Mouse (Mus musculus): ENCODE results near the gene Gtf2f2. TPM values are rescaled to one million over a fixed set of nuclear protein-coding genes. Genes with fewer than 3 reads are reported as not detected.
"Not testable (repeated sequence)": the region's sequence is repeated elsewhere in the genome, so short reads cannot be mapped to it uniquely, and the experiment has no call there.

Gene Gtf2f2
- polyA plus RNA-seq, 1 experiment from 2014 or later = 34.6 TPM

DNA sequence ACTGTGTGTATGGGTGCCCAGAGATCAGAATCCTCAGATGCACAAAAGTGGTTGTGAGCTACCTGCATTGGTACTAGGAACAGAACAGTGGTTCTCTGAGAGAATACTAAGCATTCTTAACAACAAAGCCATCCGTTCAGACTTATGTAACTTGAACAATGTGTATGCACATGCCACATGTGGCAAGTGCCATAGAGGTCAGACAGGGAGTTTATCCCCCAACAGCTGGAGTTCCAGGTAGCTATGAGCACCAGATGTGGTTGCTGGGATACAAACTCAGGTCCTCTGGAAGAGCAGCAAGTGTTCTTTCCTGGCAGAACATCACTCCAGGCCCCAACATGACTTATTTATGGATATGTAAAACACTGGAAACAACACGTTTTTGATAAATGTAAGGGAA lies 57.7 kb downstream of the Gtf2f2 start:
- Histone ChIP-seq H3K27me3 (no peaks in the 10 kb centered on the region), H3K4me1 (replicated peaks) (peaks cover under 1% of the 10 kb centered on the region; the same call in 1 of the 2 replicates), H3K9ac (no peak overlapping the region), H3K36me3 (no peaks in the 10 kb centered on the region), H3K27ac (replicated peaks) (no peak overlapping the region), H3K9me3 (no peaks in the 10 kb centered on the region), H3K4me2 (no peak overlapping the region), H3K4me3 (no peak overlapping the region)
- no peak for ATAC-seq (ENCODE audit: low FRiP score, low read depth)
- 62% methylated on average over 2 of the region's 2 CpGs for WGBS

DNA sequence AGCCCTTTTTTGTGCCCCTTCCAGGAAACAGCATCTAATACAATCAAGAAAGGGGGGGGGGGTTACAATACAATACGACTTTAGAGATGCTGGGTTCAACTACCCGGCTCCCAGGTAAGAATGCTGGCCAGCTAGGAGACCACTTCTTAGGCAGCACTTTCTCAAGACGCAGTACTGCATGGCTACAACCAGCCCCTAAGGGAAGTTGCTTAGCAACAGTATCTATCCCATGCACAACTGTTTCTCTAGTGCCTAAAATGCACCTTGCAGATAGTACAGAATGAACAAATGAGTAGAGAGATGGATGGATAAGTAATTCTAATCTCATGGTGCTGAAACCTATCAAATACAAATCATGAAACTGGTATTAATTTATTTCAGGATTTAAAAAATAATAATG lies 63.0 kb downstream of the Gtf2f2 start:
- no peaks in the 10 kb centered on the region for H3K27me3 ChIP-seq
- H3K9me3 ChIP-seq = no peaks in the 10 kb centered on the region
- no peak overlapping the region for H3K4me2 ChIP-seq
- ATAC-seq (ENCODE audit: low FRiP score, low read depth) = no peak
- H3K4me1 ChIP-seq (replicated peaks) = peaks cover 6% of the 10 kb centered on the region
- no peak overlapping the region for H3K4me3 ChIP-seq
- 34% methylated on average over 3 of the region's 3 CpGs for WGBS
- no peaks in the 10 kb centered on the region for H3K36me3 ChIP-seq
- H3K9ac ChIP-seq = no peak overlapping the region
- no peak overlapping the region for H3K27ac ChIP-seq (replicated peaks)

DNA sequence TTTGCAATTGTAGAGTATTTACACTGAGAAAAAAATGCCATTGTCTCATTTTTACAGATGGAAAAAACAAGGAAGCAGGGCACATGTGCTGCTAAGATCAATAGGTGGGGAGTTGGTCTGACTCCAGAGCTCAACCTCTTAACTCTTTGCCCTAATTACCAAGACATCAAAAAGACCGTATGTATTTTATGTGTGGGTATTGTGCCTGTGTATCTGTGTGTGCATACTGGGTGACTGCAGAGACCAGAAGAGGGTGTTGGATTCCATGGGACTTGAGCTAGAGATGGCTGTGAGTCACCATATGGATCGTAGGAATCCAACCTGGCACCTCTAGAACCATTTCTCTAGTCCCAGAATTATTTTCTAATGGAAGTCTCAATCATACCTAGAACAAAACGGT lies 68.3 kb downstream of the Gtf2f2 start:
- no peaks in the 10 kb centered on the region for H3K27me3 ChIP-seq
- no peaks in the 10 kb centered on the region for H3K36me3 ChIP-seq
- no peaks in the 10 kb centered on the region for H3K9me3 ChIP-seq
- ATAC-seq (ENCODE audit: low FRiP score, low read depth) = no peak
- H3K4me3 ChIP-seq = no peak overlapping the region
- H3K9ac ChIP-seq = no peak overlapping the region
- H3K4me1 ChIP-seq (replicated peaks) = no peaks in the 10 kb centered on the region
- no peak overlapping the region for H3K27ac ChIP-seq (replicated peaks)
- H3K4me2 ChIP-seq = no peak overlapping the region
- 97% methylated on average over 3 of the region's 3 CpGs for WGBS

DNA sequence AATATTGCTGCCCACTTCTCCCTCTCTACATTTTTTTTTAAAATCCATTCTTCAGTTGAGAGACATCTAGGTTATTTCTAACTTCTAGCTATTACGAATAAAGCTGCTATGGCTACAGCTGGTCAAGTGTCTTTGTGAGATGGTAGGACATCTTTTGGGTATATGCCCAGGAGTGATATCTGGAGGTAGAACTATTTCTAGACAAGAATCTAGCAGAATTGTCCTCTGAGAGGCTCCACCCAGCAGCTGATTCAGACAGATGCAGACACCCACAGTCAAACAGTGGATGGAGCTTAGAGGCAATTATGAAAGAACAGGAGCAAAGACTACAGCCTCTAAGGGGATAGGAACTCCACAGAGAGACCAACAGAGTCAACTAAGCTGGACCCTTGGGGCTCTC lies 69.2 kb downstream of the Gtf2f2 start:
- Histone ChIP-seq H3K36me3 (no peaks in the 10 kb centered on the region), H3K4me3 (no peak overlapping the region), H3K27ac (replicated peaks) (no peak overlapping the region), H3K27me3 (no peaks in the 10 kb centered on the region), H3K4me2 (no peak overlapping the region), H3K9me3 (no peaks in the 10 kb centered on the region), H3K4me1 (replicated peaks) (no peaks in the 10 kb centered on the region), H3K9ac (no peak overlapping the region)
- no peak for ATAC-seq (ENCODE audit: low FRiP score, low read depth)
- WGBS = 100% methylated on average over 1 of the region's 1 CpGs

DNA sequence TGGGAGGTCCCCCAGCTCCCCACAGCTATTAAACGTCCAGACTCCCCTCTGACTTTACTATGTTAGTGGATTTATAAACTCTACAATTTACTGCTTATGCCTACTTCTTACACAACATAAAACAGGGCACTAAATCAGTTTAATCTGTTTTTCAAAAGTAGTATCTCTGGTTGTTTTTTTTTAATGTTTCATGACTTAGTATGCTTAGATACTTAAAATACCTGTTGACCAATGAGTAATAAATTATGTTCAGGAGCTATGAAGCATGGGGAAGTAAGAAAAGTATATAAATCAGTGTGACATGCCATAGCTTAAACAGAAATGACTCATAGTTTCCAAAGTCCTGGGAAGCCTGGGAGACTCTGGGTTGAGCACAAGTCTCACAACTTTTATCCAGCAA lies 73.0 kb downstream of the Gtf2f2 start:
- no peaks in the 10 kb centered on the region for H3K9me3 ChIP-seq
- no peak overlapping the region for H3K4me3 ChIP-seq
- H3K4me2 ChIP-seq = no peak overlapping the region
- H3K27ac ChIP-seq (replicated peaks) = no peak overlapping the region
- no peaks in the 10 kb centered on the region for H3K4me1 ChIP-seq (replicated peaks)
- H3K36me3 ChIP-seq = no peaks in the 10 kb centered on the region
- no peak overlapping the region for H3K9ac ChIP-seq
- no peaks in the 10 kb centered on the region for H3K27me3 ChIP-seq
- ATAC-seq (ENCODE audit: low FRiP score, low read depth) = no peak
- WGBS = 90% methylated on average over 1 of the region's 1 CpGs

DNA sequence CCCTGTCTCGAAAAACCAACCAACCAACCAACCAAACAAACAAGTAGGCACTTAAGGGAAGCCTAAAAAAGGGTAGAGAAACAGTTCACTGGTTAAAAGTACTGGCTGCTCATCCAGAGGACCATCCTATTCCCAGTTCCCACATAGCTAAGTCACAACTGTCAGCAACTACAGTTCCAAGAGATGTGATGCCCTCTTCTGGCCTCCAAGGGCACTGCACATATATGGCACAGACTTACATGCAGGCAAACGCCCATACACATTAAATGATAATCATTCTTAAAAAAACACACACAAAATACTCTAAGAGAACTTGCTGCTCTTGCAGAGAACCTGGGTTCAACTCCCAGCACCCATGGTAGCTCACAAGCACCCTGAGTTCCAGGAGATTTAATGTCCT lies 76.3 kb downstream of the Gtf2f2 start:
- ATAC-seq (ENCODE audit: low FRiP score, low read depth) = no peak
- no peaks in the 10 kb centered on the region for H3K9me3 ChIP-seq
- H3K36me3 ChIP-seq = no peaks in the 10 kb centered on the region
- no peak overlapping the region for H3K9ac ChIP-seq
- H3K27me3 ChIP-seq = no peaks in the 10 kb centered on the region
- H3K4me1 ChIP-seq (replicated peaks) = no peaks in the 10 kb centered on the region
- 89% methylated on average over 2 of the region's 2 CpGs for WGBS
- no peak overlapping the region for H3K27ac ChIP-seq (replicated peaks)
- H3K4me2 ChIP-seq = no peak overlapping the region
- no peak overlapping the region for H3K4me3 ChIP-seq

DNA sequence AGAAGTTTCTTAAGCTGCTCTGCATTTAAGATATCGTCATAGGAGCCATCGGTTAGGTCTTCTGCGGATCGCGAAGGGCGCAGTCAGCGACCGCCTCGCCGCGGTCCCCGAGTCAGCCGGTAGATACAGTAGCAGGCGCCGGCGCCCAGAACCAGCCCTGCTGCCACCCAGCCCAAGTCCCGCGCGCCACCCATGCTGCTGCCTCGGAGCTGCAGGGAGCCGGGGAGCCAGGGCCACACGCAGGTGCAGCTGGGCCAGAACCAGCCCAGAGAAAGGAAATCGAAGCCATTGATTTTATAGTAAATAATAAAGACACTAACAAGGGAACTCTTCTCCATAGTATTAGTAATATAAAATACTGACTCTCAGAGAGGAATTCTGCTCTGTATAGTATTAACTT lies 79.4 kb downstream of the Gtf2f2 start:
- Histone ChIP-seq H3K27ac (replicated peaks) (no peak overlapping the region), H3K36me3 (no peaks in the 10 kb centered on the region), H3K4me2 (no peak overlapping the region), H3K4me3 (no peak overlapping the region), H3K9me3 (no peaks in the 10 kb centered on the region), H3K27me3 (no peaks in the 10 kb centered on the region), H3K4me1 (replicated peaks) (no peaks in the 10 kb centered on the region), H3K9ac (no peak overlapping the region)
- ATAC-seq (ENCODE audit: low FRiP score, low read depth) = no peak
- WGBS = 94% methylated on average over 23 of the region's 23 CpGs

DNA sequence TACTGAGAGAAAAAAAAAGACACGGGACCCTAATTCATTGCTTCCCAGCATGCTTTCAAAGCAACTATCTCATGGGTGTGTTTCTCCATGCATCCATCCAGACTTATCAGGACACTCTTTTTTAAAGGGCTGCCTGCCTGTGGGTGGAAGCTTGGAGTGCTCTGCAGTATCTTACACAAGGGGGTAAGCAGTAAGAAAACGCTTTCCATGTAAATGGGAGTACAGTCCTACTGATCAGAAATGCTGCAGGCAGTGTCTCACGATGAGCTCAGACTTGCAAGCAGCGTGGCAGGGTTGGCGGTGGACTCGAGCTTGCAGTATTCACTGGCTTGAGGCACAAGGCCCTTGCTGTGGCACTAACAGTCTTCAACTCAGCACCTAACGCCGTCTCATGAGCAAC lies 81.0 kb downstream of the Gtf2f2 start:
- not testable (repeated sequence) for H3K27ac ChIP-seq (replicated peaks); H3K9me3 ChIP-seq; H3K4me2 ChIP-seq; H3K27me3 ChIP-seq; H3K4me1 ChIP-seq (replicated peaks); ATAC-seq (ENCODE audit: low FRiP score, low read depth); H3K36me3 ChIP-seq; H3K9ac ChIP-seq; H3K4me3 ChIP-seq
- WGBS = 89% methylated on average over 8 of the region's 8 CpGs

DNA sequence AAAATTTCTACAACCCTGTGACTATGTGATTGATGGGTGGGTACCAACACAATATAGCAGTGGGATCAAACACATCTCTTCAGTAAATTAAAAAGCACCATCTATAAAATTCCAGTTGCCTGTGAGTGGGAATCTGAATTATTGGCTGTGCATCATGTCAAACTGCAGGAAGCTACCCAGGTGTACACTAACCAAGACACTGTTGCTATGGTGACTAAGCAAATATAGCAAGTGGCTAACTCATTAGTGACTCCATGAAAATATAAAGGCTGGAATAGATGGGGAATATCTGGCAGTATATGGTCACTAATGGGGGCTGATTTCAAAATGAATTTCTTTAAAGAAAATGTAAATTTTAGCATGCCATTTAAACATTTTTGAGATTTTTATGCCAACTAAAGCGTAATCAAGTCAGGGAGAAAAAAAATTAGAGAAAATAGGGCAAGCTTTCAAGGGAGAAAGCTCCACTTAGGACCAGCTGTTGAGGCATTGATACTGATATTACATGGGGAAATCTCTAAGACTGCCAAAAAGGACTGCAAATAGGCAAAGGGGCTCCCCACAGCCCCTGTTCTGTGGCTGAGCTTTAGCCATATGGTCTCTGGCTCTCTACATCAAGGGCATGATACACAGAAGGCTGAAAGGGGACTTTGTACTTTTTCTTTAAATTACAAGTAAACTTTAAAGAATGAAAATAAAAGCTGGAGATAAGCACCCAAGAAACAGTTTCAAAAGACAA lies 87.2 kb downstream of the Gtf2f2 start:
- Histone ChIP-seq H3K27ac (replicated peaks) (peak overlapping the region; percentile 10), H3K4me1 (replicated peaks) (peaks cover 12% of the 10 kb centered on the region; the same call in 1 of the 2 replicates), H3K4me2 (no peak overlapping the region), H3K4me3 (no peak overlapping the region), H3K9me3 (no peaks in the 10 kb centered on the region), H3K9ac (no peak overlapping the region), H3K27me3 (no peaks in the 10 kb centered on the region), H3K36me3 (no peaks in the 10 kb centered on the region)
- peak; percentile 30; the same call in 1 of the 2 replicates for ATAC-seq (ENCODE audit: low FRiP score, low read depth)
- WGBS = 61% methylated on average over 1 of the region's 1 CpGs

DNA sequence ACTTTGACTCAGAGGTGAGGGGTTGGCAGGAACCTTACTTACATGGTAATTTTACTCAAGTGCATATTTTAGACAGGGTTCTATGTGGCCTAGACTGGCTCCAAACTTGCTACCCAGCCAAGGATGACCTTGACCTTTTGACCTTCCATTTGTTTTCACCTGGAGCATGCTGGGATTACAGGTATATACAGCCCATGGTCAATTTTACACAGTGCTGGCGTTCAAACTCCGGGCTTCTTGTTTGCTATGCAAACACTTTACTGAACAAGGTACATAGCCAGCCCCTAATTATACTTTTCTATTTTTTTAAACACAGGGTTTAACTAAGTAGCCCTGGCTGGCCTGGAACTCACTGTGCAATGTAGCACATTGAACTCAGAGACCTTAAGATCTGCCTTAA lies 98.0 kb downstream of the Gtf2f2 start:
- H3K4me2 ChIP-seq = no peak overlapping the region
- no peak for ATAC-seq (ENCODE audit: low FRiP score, low read depth)
- H3K27ac ChIP-seq (replicated peaks) = no peak overlapping the region
- no peaks in the 10 kb centered on the region for H3K9me3 ChIP-seq
- no peaks in the 10 kb centered on the region for H3K4me1 ChIP-seq (replicated peaks)
- WGBS = 94% methylated on average over 2 of the region's 2 CpGs
- no peak overlapping the region for H3K4me3 ChIP-seq
- no peaks in the 10 kb centered on the region for H3K27me3 ChIP-seq
- H3K36me3 ChIP-seq = no peaks in the 10 kb centered on the region
- H3K9ac ChIP-seq = no peak overlapping the region

DNA sequence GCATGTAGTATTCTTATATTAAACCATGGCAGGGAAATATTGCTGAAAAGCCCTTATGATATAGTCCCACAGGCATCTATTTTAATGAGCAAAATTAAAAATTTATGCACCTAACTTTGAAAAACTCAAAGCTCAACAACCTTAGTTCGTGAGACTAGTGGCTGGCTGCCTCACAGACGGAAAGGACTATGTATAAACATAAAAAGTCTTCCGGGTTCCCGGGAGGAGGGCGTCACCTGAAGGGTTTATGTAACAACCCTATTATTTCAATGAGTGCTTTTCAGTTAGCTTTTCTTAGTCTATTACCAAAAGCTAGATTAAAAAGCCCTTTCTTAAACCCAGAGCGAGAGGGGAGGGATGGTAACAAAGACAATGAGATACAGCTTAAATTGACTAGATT lies 98.7 kb downstream of the Gtf2f2 start:
- no peak overlapping the region for H3K4me2 ChIP-seq
- H3K27me3 ChIP-seq = no peaks in the 10 kb centered on the region
- 76% methylated on average over 6 of the region's 6 CpGs for WGBS
- H3K36me3 ChIP-seq = no peaks in the 10 kb centered on the region
- no peaks in the 10 kb centered on the region for H3K9me3 ChIP-seq
- ATAC-seq (ENCODE audit: low FRiP score, low read depth) = no peak
- no peaks in the 10 kb centered on the region for H3K4me1 ChIP-seq (replicated peaks)
- H3K27ac ChIP-seq (replicated peaks) = no peak overlapping the region; the same call in 1 of the 2 replicates
- H3K9ac ChIP-seq = no peak overlapping the region
- H3K4me3 ChIP-seq = no peak overlapping the region

DNA sequence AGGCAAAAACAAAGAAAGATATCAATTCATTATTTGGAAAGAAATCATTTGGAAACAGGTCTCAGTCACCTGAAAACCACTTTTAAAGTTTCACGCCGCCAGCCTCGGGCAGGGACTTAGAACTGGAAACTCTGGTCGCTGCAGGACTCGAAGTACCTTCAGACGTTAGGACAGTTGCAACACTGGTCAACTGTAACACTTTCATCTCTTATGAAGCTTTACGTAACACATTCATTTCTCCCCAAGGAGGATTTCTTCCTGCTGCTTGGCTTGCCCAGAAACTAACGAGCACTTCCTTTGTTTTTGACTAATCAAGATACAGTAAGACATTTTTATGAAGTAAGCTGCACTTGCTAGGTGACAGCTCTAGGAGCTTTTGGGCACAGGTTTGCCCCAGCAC lies 103.7 kb downstream of the Gtf2f2 start:
- Histone ChIP-seq H3K4me1 (replicated peaks) (no peaks in the 10 kb centered on the region), H3K4me3 (no peak overlapping the region), H3K9ac (no peak overlapping the region), H3K4me2 (no peak overlapping the region), H3K27ac (replicated peaks) (no peak overlapping the region), H3K9me3 (no peaks in the 10 kb centered on the region), H3K27me3 (no peaks in the 10 kb centered on the region), H3K36me3 (peaks cover 6% of the 10 kb centered on the region; the same call in 1 of the 2 replicates)
- ATAC-seq (ENCODE audit: low FRiP score, low read depth) = no peak
- WGBS = 87% methylated on average over 8 of the region's 8 CpGs

DNA sequence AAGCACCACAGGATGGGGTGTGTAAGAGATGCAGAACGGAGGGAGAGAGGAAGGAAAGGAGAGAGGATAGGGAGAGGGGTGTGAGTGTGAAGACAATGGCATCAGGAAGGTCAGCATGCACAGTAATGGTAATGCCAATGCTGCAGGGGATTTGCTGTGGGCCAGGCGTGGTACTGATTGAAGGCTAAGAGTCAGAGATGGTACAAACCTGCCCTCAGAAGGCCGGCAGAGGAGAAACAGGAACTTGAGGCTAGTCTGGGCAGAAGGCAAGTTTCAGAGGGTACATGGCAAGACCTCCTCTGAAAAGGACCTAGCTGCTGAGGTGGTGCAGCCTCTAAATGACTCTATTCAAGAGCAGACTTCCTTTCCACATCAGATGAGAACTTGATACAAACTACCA lies 105.7 kb downstream of the Gtf2f2 start:
- no peaks in the 10 kb centered on the region for H3K9me3 ChIP-seq
- peaks cover 7% of the 10 kb centered on the region; the same call in 1 of the 2 replicates for H3K4me1 ChIP-seq (replicated peaks)
- H3K27me3 ChIP-seq = no peaks in the 10 kb centered on the region
- H3K9ac ChIP-seq = no peak overlapping the region
- WGBS = 95% methylated on average over 3 of the region's 3 CpGs
- H3K36me3 ChIP-seq = peaks cover 6% of the 10 kb centered on the region; the same call in 1 of the 2 replicates
- H3K27ac ChIP-seq (replicated peaks) = no peak overlapping the region
- no peak overlapping the region for H3K4me2 ChIP-seq
- no peak for ATAC-seq (ENCODE audit: low FRiP score, low read depth)
- H3K4me3 ChIP-seq = no peak overlapping the region
